Mouse (Mus musculus): ENCODE measurements around the gene Tmem229b.
"Not testable (repeated sequence)": the region's sequence is repeated elsewhere in the genome, so short reads cannot be mapped to it uniquely, and the experiment has no call there.

Tmem229b gene

GRCm38 (mm10) chr12:79007126-79007753, at the start of gene Tmem229b:
TSS of gene Tmem229b (minus strand) at chr12:79007627.
- peak; percentile 63 for DNase-seq

DNA sequence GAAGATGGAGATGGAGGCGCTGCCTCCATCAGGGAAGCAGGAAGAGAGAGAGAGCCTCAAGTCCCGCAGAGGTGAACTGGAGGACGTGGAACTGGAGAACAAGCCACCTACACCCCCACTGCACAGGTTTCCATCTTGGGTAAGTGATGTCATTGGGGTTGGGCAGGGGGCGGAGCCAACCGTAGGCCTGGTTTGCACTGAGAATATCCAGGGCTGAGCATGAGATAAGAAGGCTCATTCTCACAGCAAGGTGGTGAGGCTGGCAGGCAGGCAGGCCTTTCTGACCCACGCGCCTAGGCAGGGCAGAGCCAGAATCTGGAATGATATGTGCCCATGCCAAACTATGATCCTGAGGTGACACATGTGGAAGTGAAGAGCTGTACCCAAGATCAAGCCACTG, 47.8 kb upstream of the Tmem229b start:
- DNase-seq: peak; percentile 26

DNA sequence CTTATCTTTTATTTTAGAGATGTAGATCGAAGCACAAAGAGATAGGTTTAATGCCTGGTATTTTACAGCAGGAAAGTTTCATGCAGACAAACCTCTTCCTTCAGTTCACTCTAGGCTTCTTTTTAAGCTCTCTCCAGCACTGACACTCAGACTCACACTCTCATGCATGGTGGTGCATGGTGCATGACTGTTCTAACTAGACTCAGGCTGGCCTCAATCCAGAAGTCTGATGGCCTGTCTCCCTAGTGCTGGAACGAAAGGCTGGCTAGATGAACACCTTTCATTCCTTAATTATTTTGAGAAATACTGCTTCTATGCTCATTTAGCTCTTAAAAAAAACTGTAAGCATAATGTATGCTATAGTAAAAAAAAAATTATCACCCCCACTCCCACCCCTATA, 44.6 kb upstream of the Tmem229b start:
- no peak for DNase-seq

- DNase-seq: no peak
Observed at GRCm38 (mm10) chr12:79050545-79051212, 43.3 kb upstream of the Tmem229b start.

DNA sequence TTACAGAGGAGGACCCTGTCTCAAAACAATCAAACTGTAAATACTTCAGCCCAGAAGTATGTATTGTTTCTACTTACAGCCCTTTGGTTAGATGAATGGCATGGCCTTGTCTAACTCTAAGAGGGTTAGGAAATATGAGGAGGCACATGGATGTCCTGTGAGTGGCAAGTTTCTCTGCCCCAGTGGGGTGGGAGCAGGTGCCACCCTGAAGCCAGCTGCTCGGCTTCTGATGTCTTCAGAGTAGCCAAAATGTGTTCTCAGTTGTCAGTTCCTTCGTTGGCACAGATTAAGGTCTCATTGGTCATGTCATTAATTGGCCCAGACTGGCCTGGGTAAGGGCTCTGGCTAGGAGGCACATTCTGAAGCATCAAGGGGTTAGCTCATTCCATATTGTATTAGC, 42.4 kb upstream of the Tmem229b start:
- DNase-seq: no peak

DNA sequence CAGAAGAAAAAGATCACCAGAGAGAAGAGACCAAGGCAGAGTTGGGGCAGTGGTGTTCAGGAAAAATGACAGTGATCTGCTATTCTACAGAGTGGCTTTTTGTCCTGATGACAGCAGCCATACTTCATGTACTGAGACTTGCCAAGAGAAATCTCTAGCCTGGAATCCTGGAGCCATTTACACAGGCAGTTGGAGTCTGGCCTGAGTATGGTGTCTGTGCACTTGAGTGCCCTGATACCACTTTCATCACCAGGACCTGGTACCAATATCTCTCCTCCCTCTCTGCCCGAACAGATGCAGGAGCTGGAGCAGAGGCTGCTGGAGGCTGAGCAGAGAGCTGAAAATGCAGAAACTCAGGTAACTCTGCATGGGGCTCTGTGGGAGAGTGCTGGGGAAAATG, 41.5 kb upstream of the Tmem229b start:
- DNase-seq: no peak

DNA sequence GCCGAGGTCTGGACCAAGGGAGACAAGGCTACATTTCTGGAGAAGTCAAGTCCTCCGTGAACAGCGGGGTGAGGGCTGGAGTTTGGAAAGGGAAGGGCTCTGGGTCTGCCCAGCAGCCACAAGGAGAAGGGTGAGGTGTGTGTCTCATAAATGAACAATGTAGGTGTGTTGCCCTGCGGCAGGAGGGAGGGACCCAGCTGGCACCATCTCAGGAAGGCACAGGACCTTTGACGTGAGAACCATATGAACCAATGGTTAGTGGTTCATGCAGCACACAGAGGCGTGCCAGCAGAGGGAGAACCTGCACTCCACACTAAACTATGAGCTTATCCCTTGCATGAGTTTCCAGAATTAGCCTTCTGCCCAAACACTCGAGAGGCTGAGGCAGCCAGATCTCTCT, 39.8 kb upstream of the Tmem229b start:
- no peak for DNase-seq

DNA sequence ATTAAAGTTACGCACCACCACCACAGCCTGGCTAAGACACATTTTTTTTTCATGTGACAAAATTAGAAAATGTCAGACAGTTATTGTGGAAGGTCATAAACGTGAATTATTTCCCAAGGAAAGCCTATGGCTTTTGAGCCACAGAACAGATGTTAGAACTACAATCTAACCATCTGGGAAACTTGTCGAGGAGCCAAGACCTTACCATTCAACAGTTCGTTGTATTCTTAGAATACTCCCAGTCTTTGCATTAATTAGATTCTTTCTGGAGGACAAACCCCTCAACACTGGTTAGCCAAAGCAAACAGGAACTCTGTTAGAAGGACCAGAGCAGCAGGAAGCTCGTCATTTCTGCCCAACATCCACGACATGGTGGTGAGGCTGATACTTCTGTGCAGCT, 38.7 kb upstream of the Tmem229b start:
- no peak for DNase-seq

GRCm38 (mm10) chr12:79044668-79045067, 37.2 kb upstream of the Tmem229b start:
- peak; percentile 18 for DNase-seq

DNA sequence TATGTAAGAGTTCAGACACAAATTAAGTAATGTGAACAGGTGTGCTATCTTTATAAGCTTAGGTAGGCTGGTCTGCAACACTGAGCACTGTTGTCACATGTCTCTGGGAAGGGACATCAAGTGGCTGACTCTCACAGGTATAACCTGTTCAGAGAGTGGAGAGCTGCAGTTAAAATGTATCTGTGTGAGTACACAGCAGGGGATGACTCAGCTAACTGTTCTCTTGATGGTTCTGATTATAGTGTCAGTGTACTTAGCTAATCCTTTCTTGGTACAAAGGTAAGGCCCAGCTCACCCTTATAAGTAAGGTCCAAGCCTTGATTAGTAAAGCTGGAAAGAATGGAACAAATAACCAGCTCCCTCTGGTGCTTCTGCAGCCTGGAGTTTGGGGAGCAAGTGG, 34.0 kb upstream of the Tmem229b start:
- no peak for DNase-seq

GRCm38 (mm10) chr12:79040201-79040827, 32.9 kb upstream of the Tmem229b start:
- no peak for DNase-seq

DNA sequence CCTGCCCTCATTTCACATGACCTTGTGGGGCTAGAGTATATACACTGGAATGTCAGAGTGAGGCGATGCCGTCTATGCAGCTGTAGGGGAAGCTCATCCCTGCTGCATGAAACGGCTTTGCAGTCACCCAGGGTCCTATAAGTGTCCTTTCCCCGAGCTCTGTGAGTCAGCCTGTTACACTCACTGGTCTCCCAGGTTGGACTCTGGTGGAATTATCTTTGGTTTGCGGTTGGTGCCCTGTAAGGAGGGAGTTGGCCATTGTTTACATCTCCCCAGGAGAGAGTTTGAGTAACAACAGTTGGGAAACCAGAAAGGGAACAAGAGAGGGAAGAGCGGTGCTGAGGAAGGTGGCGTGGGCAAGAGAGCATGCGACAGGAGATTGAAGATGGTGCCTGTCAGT, 32.3 kb upstream of the Tmem229b start:
- DNase-seq: no peak

DNA sequence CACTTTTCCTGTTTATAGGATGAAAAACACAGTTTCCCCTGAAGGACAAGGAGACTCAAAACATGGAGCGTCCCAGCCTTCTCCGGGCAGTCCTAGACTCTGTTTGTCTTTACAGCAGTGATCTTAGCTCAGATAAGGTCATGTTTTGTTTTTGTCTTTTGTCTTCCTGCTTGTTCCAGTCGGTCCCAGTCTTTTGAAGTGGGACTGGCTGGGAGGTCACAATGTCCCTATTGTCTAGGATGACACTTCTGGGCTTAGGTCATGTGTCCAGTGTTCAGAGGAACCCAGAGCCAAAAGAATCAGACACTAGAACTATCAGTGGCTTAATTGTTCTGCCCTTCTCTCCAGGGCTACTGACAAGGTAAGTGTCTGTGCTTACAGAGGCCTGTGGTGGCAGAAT, 27.9 kb upstream of the Tmem229b start:
- DNase-seq: peak; percentile 19

GRCm38 (mm10) chr12:79034331-79034730, 26.9 kb upstream of the Tmem229b start:
- no peak for DNase-seq

DNA sequence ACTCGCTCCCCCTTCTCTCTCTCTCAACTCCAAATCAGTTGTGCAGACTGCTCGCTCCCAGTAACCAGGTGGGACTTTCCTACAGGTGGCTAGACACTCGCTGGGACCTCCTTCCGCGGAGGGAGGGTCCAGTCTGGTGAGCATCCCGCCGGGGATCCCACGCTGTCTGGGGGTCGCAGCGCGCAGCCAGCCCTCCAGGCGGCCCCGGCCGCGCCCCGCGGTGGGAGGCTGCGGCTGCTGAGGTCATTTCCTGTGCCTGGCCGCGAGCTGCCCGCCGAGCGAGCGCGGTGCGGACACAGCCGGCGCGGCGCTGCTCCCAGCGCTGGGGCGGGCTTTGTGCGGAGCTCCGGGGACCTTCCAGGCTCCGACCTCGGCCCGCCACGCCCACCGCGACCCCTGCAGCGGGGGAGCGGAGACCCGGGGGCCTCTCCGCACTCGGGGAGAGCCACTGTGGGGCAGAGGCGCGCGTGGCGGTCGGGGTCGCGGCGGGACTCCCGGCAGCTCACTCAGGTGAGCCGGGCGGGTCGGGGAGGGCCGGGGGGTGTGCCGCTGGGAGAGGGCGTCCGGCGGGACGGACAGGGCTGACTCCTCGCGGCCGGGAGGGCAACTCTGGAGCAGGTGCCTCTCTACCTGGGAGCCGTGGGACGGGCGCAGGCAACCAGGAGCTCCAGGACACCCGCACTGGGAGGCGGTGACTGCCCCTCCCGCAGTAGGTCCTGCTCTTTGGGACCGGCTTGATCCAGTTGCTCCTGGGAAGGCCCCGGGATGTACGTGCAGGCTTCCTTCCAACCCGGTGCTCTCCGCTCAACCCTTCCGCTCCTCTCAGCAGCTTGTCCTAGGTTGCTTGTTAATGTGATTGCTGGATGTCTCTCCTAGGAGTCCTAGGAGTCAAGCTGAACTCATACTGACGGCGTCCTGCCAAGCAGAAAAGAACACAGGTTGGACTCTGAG, 21.8 kb upstream of the Tmem229b start, which contains the start of gene Plekhh1:
Plekhh1 (plus strand) TSS at position 253 of the 951 bp plus-strand sequence.
- DNase-seq: peak; percentile 27

GRCm38 (mm10) chr12:79027526-79027925, 20.1 kb upstream of the Tmem229b start:
- DNase-seq: not testable (repeated sequence)

DNA sequence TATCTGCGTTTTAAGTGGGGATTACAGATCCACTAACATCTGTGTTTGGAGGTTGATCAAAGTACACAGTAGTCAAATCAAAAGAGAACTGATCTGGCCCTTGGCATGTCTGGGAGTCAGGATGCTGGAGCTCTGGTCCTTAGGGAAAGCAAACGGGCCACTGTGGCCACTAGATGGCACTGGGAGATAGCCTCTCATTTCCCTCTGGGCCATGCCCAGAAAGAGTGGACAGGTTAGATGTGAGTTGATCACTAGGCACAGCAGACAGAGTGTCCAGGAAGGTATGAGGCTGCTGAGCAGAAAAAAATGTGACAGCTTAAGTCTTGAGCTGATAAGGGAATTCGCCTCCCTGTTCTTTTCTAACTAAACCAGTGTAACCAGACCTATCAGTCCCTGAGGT, 15.5 kb upstream of the Tmem229b start:
- peak; percentile 74 for DNase-seq

DNA sequence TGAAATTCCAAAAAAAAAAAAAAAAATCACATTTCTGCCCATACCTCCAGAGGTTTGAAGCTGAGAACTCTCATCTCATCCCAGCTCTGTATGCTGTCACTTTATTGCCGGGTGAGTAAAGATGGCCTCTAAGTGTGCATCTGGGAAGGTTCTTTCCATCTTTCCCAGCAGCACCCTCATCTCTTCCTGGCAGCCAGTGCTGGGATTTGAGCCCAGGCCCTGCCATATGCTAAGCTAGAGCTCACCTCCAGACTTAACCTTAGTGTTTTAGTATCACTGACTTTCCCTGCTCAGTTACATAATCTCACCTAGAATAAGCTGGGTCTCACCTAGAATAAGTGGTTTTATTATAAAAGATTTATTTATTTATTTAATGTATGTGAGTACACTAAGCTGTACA, 14.5 kb upstream of the Tmem229b start:
- no peak for DNase-seq

GRCm38 (mm10) chr12:79017994-79018399, 10.6 kb upstream of the Tmem229b start:
- no peak for DNase-seq

GRCm38 (mm10) chr12:79016109-79016508, 8.7 kb upstream of the Tmem229b start:
- DNase-seq: no peak

DNA sequence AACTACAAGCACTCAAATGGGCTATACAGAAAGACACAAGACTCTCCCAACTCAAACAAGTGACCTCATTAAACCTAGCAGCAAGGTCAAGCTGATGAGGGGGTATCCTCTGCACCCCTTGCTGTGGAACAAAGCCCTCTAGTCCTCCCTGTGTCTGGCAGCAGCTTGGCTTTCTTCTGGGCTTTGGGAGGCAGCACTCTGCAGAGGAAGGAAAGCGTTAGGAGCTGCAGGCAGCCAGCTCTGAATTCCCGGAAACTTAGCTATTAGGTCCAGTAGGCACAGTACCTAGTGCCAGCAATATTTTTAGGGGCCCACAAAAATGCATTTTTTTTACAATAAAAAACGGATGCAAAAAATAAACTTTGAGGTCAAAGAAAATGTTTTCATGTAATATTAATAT, 3.1 kb upstream of the Tmem229b start:
- no peak for DNase-seq

DNA sequence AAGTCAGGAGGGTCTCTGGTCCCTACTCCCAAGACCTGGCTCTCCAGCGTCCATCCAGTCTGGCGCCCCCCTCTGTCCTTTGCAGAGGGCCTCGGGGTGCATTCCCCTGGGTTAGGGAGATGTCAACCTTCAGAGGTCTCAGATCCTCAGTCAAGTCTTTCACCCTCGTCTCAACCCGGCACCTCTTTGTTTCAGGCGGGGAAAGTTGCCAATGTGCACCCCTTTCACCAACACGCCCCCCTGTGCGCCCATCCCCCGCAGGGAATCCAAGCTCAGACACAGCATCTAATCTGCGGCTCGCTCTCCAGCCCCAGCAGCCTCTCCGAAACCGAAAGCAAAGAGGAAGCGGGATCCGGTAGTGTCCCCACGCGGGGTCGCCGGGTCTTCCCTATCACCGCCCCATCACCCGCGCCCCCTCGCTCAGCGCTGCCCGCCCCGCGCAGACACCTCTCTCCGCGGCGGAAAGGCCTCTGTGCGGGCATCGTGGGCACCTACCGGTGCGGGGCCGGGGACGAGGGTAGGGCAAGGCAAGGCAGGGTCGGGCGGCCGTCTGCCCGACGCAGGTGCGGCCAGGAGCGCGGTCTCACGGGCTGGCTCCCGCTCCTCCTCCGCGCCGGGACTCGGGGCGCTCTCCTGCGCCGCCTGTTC, 825 bp downstream of the Tmem229b start:
- peak; percentile 55 for DNase-seq

- no peak for DNase-seq
Observed at GRCm38 (mm10) chr12:79006076-79006475, 1.4 kb downstream of the Tmem229b start.

Data from right cerebral cortex, adult 18-20 months (tissue).